Mouse (Mus musculus) hindbrain, embryonic 14.5 days (tissue): ENCODE results near the gene Coq7. TPM values are rescaled to one million over a fixed set of nuclear protein-coding genes. Genes with fewer than 3 reads are reported as not detected.

ENCODE experiments used
- ATAC-seq: fragments of 200-750 bp; cut with Nextera tagmentation; 2 replicates; pipeline ENCODE4 v1.8.0; 2017; ENCODE audit warnings: moderate number of reproducible peaks, mild to moderate bottlenecking, moderate TSS enrichment, moderate library complexity; ENCODE audit not compliant: low FRiP score
- DNase-seq: peaks from one replicate; pipeline ENCODE4 v3.0.0-alpha.2; 2015; ENCODE audit warnings: low spot score
- H3K27ac ChIP-seq: fragments of 300-500 bp; sonication (generic); 2 replicates; pipeline ENCODE4 v1.5.1; 2014; ENCODE audit warnings: mild to moderate bottlenecking, moderate library complexity
- H3K27me3 ChIP-seq: fragments of 300-500 bp; sonication (generic); 2 replicates; pipeline ENCODE4 v1.6.1; 2014; ENCODE audit warnings: mild to moderate bottlenecking, low read length, mixed read lengths; ENCODE audit not compliant: control insufficient read depth, insufficient read depth
- H3K36me3 ChIP-seq: fragments of 300-500 bp; sonication (generic); replicated peaks from 2 replicates; pipeline ENCODE4 v1.6.1; 2014; ENCODE audit not compliant: control insufficient read depth, insufficient read depth
- H3K4me1 ChIP-seq: fragments of 300-500 bp; sonication (generic); replicated peaks from 2 replicates; pipeline ENCODE4 v1.6.1; 2014; ENCODE audit warnings: antibody characterized with exemption, low read length, mixed read lengths; ENCODE audit not compliant: control insufficient read depth, insufficient read depth
- H3K4me2 ChIP-seq: fragments of 300-500 bp; sonication (generic); replicated peaks from 2 replicates; pipeline ENCODE4 v1.6.1; 2014; ENCODE audit warnings: mild to moderate bottlenecking, moderate library complexity
- H3K4me3 ChIP-seq: fragments of 300-500 bp; sonication (generic); replicated peaks from 2 replicates; pipeline ENCODE4 v1.5.1; 2014; ENCODE audit warnings: mild to moderate bottlenecking, low read length
- H3K9ac ChIP-seq: fragments of 300-500 bp; sonication (generic); 2 replicates; pipeline ENCODE4 v1.6.1; 2014
- H3K9me3 ChIP-seq: fragments of 300-500 bp; sonication (generic); 2 replicates; pipeline ENCODE4 v1.6.1; 2016; ENCODE audit warnings: low read length; ENCODE audit not compliant: control insufficient read depth
- WGBS: fragments of 180-500 bp; shearing (Covaris S2); extraction: QIAGEN DNeasy Blood & Tissue Kit; methylation state at CpG from one replicate; pipeline ENCODE4 v1.1.7; 2014; 5-methylcytosine and 5-hydroxymethylcytosine counted together
- polyA plus RNA-seq: library from polyadenylated mRNA; unstranded; fragments of >200 nt; fragmentation: Nextera tagmentation; extraction: Ambion mirVana; gene quantifications from 2 replicates; pipeline ENCODE4 v1.2.1, GENCODE M21; 2014

The Coq7 gene
- polyA plus RNA-seq, 1 experiment from 2014 or later, result 113 TPM

- Histone ChIP-seq H3K4me1 (no peaks in the 10 kb centered on the region), H3K4me2 (no peak overlapping the region), H3K27ac (no peak overlapping the region), H3K9ac (no peak overlapping the region), H3K27me3 (no peaks in the 10 kb centered on the region), H3K36me3 (no peaks in the 10 kb centered on the region), H3K4me3 (no peak overlapping the region), H3K9me3 (no peaks in the 10 kb centered on the region)
- 69% methylated on average over 4 of the region's 4 CpGs for WGBS
- DNase-seq, result no peak
- no peak for ATAC-seq
These were observed 29.3 kb downstream of the Coq7 start for GRCm38 (mm10) chr7:118503844-118504243.

GRCm38 (mm10) chr7:118502333-118502732 lies 30.8 kb downstream of the Coq7 start:
- Histone ChIP-seq H3K9me3 (no peaks in the 10 kb centered on the region), H3K27ac (no peak overlapping the region), H3K4me3 (no peak overlapping the region), H3K4me2 (no peak overlapping the region), H3K27me3 (no peaks in the 10 kb centered on the region), H3K36me3 (no peaks in the 10 kb centered on the region), H3K9ac (no peak overlapping the region), H3K4me1 (no peaks in the 10 kb centered on the region)
- no peak for ATAC-seq
- no peak for DNase-seq
- WGBS, result 64% methylated on average over 8 of the region's 8 CpGs

- no peak for ATAC-seq
- no peaks in the 10 kb centered on the region for H3K9me3 ChIP-seq
- no peaks in the 10 kb centered on the region for H3K27me3 ChIP-seq
- H3K27ac ChIP-seq, result no peak overlapping the region
- no peaks in the 10 kb centered on the region for H3K36me3 ChIP-seq
- no peak overlapping the region for H3K4me3 ChIP-seq
- H3K4me2 ChIP-seq, result no peak overlapping the region
- no peak overlapping the region for H3K9ac ChIP-seq
- 80% methylated on average over 7 of the region's 7 CpGs for WGBS
- no peak for DNase-seq
- no peaks in the 10 kb centered on the region for H3K4me1 ChIP-seq
These were observed 33.2 kb downstream of the Coq7 start for GRCm38 (mm10) chr7:118499784-118500435.

- H3K4me3 ChIP-seq, result no peak overlapping the region
- WGBS, result 89% methylated on average over 12 of the region's 12 CpGs
These were observed 34.0 kb downstream of the Coq7 start for GRCm38 (mm10) chr7:118498984-118499783.

GRCm38 (mm10) chr7:118494892-118495579 lies 38.1 kb downstream of the Coq7 start:
- H3K4me1 ChIP-seq, result peaks cover 6% of the 10 kb centered on the region; the same call in 1 of the 2 replicates
- peaks cover 32% of the 10 kb centered on the region for H3K27me3 ChIP-seq
- no peak overlapping the region for H3K9ac ChIP-seq
- H3K9me3 ChIP-seq, result no peaks in the 10 kb centered on the region
- no peak overlapping the region for H3K4me3 ChIP-seq
- ATAC-seq (no peak), DNase-seq (no peak)
- WGBS, result 80% methylated on average over 4 of the region's 4 CpGs
- no peaks in the 10 kb centered on the region for H3K36me3 ChIP-seq
- H3K27ac ChIP-seq, result no peak overlapping the region
- no peak overlapping the region for H3K4me2 ChIP-seq

More at GRCm38 (mm10) chr7:118498984-118499783, 34.0 kb downstream of the Coq7 start:
- Histone ChIP-seq H3K27ac (no peak overlapping the region), H3K4me1 (no peaks in the 10 kb centered on the region), H3K9me3 (no peaks in the 10 kb centered on the region), H3K4me2 (no peak overlapping the region), H3K36me3 (no peaks in the 10 kb centered on the region), H3K27me3 (no peaks in the 10 kb centered on the region), H3K9ac (no peak overlapping the region)
- DNase-seq, result no peak
- ATAC-seq, result no peak

- H3K36me3 ChIP-seq, result no peaks in the 10 kb centered on the region
- H3K9me3 ChIP-seq, result no peaks in the 10 kb centered on the region
- no peak overlapping the region for H3K9ac ChIP-seq
- H3K4me3 ChIP-seq, result no peak overlapping the region
- no peak overlapping the region for H3K27ac ChIP-seq
- peaks cover 43% of the 10 kb centered on the region for H3K27me3 ChIP-seq
- 93% methylated on average over 9 of the region's 9 CpGs for WGBS
- ATAC-seq (no peak), DNase-seq (no peak)
- H3K4me2 ChIP-seq, result no peak overlapping the region
- peaks cover 6% of the 10 kb centered on the region; the same call in 1 of the 2 replicates for H3K4me1 ChIP-seq
These were observed 39.3 kb downstream of the Coq7 start for GRCm38 (mm10) chr7:118493892-118494291.

GRCm38 (mm10) chr7:118491431-118492147 lies 41.6 kb downstream of the Coq7 start, which contains the start of gene Itpripl2:
Itpripl2 (minus strand) TSS chr7:118491975.
- ATAC-seq (peak; percentile 75), DNase-seq (peak; percentile 27)
- Histone ChIP-seq H3K4me3 (peak within 1 kb of the TSS; percentile 46), H3K9me3 (no peaks in the 10 kb centered on the region), H3K36me3 (no peaks in the 10 kb centered on the region), H3K27ac (peak within 1 kb of the TSS; percentile 54), H3K9ac (peak within 1 kb of the TSS; percentile 67), H3K4me1 (peaks cover 6% of the 10 kb centered on the region; the same call in 1 of the 2 replicates), H3K4me2 (peak within 1 kb of the TSS; percentile 68), H3K27me3 (peaks cover 54% of the 10 kb centered on the region)
- under 1% methylated on average over 53 of the region's 55 CpGs for WGBS

- Histone ChIP-seq H3K4me2 (peak overlapping the region; percentile 68), H3K9me3 (no peaks in the 10 kb centered on the region), H3K27ac (peak overlapping the region; percentile 54; the same call in 1 of the 2 replicates), H3K9ac (peak overlapping the region; percentile 67), H3K36me3 (no peaks in the 10 kb centered on the region), H3K27me3 (peaks cover 54% of the 10 kb centered on the region), H3K4me3 (peak overlapping the region; percentile 46), H3K4me1 (peaks cover 6% of the 10 kb centered on the region; the same call in 1 of the 2 replicates)
- WGBS, result 4% methylated on average over 67 of the region's 67 CpGs
- DNase-seq (no peak), ATAC-seq (peak; percentile 41)
These were observed 42.3 kb downstream of the Coq7 start for GRCm38 (mm10) chr7:118490666-118491430.
